Mouse (Mus musculus) forebrain, embryonic 14.5 days (tissue): Measurements from ENCODE around the gene Ehbp1. TPM values are rescaled to one million over a fixed set of nuclear protein-coding genes. Genes with fewer than 3 reads are reported as not detected.

ENCODE experiments used
- ATAC-seq: fragments of 200-750 bp; cut with Nextera tagmentation; 2 replicates; pipeline ENCODE4 v1.8.0; 2017; ENCODE audit warnings: mild to moderate bottlenecking, moderate library complexity
- DNase-seq: peaks from one replicate; pipeline ENCODE4 v3.0.0-alpha.2; 2015; ENCODE audit warnings: low spot score
- H3K27ac ChIP-seq: fragments of 300-500 bp; sonication (generic); 2 replicates; pipeline ENCODE4 v1.5.1; 2014; ENCODE audit warnings: low read depth, mild to moderate bottlenecking, control low read depth, low read length, moderate library complexity
- H3K27me3 ChIP-seq: fragments of 300-500 bp; sonication (generic); replicated peaks from 2 replicates; pipeline ENCODE4 v1.6.1; 2014; ENCODE audit warnings: low read length, control low read depth, mixed read lengths; ENCODE audit not compliant: control insufficient read depth, insufficient read depth
- H3K36me3 ChIP-seq: fragments of 300-500 bp; sonication (generic); 2 replicates; pipeline ENCODE4 v1.6.1; 2014; ENCODE audit warnings: low read length, control low read depth; ENCODE audit not compliant: control insufficient read depth, insufficient read depth
- H3K4me1 ChIP-seq: fragments of 300-500 bp; sonication (generic); 2 replicates; pipeline ENCODE4 v1.6.1; 2014; ENCODE audit warnings: antibody characterized with exemption, low read length, control low read depth; ENCODE audit not compliant: control insufficient read depth, insufficient read depth
- H3K4me2 ChIP-seq: fragments of 300-500 bp; sonication (generic); 2 replicates; pipeline ENCODE4 v1.6.1; 2014; ENCODE audit warnings: mild to moderate bottlenecking, control low read depth, low read length
- H3K4me3 ChIP-seq: fragments of 300-500 bp; sonication (generic); 2 replicates; pipeline ENCODE4 v1.5.1; 2014; ENCODE audit warnings: low read depth, low read length, control low read depth
- H3K9ac ChIP-seq: fragments of 300-500 bp; sonication (generic); 2 replicates; pipeline ENCODE4 v1.6.1; 2014; ENCODE audit warnings: mild to moderate bottlenecking, low read length, control low read depth, moderate library complexity
- H3K9me3 ChIP-seq: fragments of 300-500 bp; sonication (generic); replicated peaks from 2 replicates; pipeline ENCODE4 v1.6.1; 2016; ENCODE audit warnings: low read length, control low read depth, mixed read lengths; ENCODE audit not compliant: control insufficient read depth
- WGBS: fragments of 180-500 bp; shearing (Covaris S2); extraction: QIAGEN DNeasy Blood & Tissue Kit; methylation state at CpG from one replicate; pipeline ENCODE4 v1.1.7; 2014; 5-methylcytosine and 5-hydroxymethylcytosine counted together
- polyA plus RNA-seq: library from polyadenylated mRNA; unstranded; fragments of >200 nt; fragmentation: Nextera tagmentation; extraction: Ambion mirVana; gene quantifications from 2 replicates; pipeline ENCODE4 v1.2.1, GENCODE M21; 2014

Gene Ehbp1
- polyA plus RNA-seq, 1 experiment from 2014 or later, result 17.1 TPM

GRCm38 (mm10) chr11:22301164-22301563 lies 40.9 kb downstream of the Ehbp1 start:
- no peak overlapping the region for H3K27ac ChIP-seq
- H3K4me2 ChIP-seq, result no peak overlapping the region
- no peak overlapping the region for H3K4me3 ChIP-seq
- no peaks in the 10 kb centered on the region for H3K27me3 ChIP-seq
- 74% methylated on average over 6 of the region's 6 CpGs for whole genome bisulfite sequencing
- H3K9ac ChIP-seq, result no peak overlapping the region
- H3K4me1 ChIP-seq, result no peaks in the 10 kb centered on the region
- H3K9me3 ChIP-seq, result no peaks in the 10 kb centered on the region
- ATAC-seq (no peak), DNase-seq (no peak)
- no peaks in the 10 kb centered on the region for H3K36me3 ChIP-seq

GRCm38 (mm10) chr11:22289164-22289563 lies 52.9 kb downstream of the Ehbp1 start:
- H3K27ac ChIP-seq, result no peak overlapping the region
- H3K9ac ChIP-seq, result no peak overlapping the region
- H3K4me3 ChIP-seq, result no peak overlapping the region
- H3K4me2 ChIP-seq, result no peak overlapping the region
- peaks cover 10% of the 10 kb centered on the region for H3K4me1 ChIP-seq
- ATAC-seq, result no peak
- DNase-seq, result no peak
- no peaks in the 10 kb centered on the region for H3K27me3 ChIP-seq
- H3K9me3 ChIP-seq, result no peaks in the 10 kb centered on the region
- no peaks in the 10 kb centered on the region for H3K36me3 ChIP-seq

GRCm38 (mm10) chr11:22287513-22287900 lies 54.6 kb downstream of the Ehbp1 start:
- peak overlapping the region; percentile 72 for H3K4me3 ChIP-seq
- DNase-seq (no peak), ATAC-seq (no peak)
- peaks cover 18% of the 10 kb centered on the region for H3K4me1 ChIP-seq
- H3K9ac ChIP-seq, result peak overlapping the region; percentile 78
- 2% methylated on average over 6 of the region's 6 CpGs for WGBS
- H3K27me3 ChIP-seq, result no peaks in the 10 kb centered on the region
- H3K9me3 ChIP-seq, result no peaks in the 10 kb centered on the region
- H3K27ac ChIP-seq, result peak overlapping the region; percentile 79
- H3K36me3 ChIP-seq, result no peaks in the 10 kb centered on the region
- peak overlapping the region; percentile 72 for H3K4me2 ChIP-seq

GRCm38 (mm10) chr11:22286885-22287512 lies 55.1 kb downstream of the Ehbp1 start:
- 0 out of 2 replicates have a peak, but pooled peaks cover under 1% of the 10 kb centered on the region for H3K36me3 ChIP-seq
- H3K27ac ChIP-seq, result peak overlapping the region; percentile 88
- H3K9me3 ChIP-seq, result no peaks in the 10 kb centered on the region
- H3K4me1 ChIP-seq, result peaks cover 18% of the 10 kb centered on the region
- peak overlapping the region; percentile 72 for H3K4me3 ChIP-seq
- DNase-seq (peak; percentile 98), ATAC-seq (peak; percentile 100)
- H3K4me2 ChIP-seq, result peak overlapping the region; percentile 72
- peak overlapping the region; percentile 85 for H3K9ac ChIP-seq
- H3K27me3 ChIP-seq, result no peaks in the 10 kb centered on the region
- WGBS, result under 1% methylated on average over 31 of the region's 43 CpGs

- WGBS, result 1% methylated on average over 30 of the region's 39 CpGs
- H3K4me3 ChIP-seq, result peak overlapping the region; percentile 72
- H3K9ac ChIP-seq, result peak overlapping the region; percentile 85
- peaks cover 18% of the 10 kb centered on the region for H3K4me1 ChIP-seq
- H3K4me2 ChIP-seq, result peak overlapping the region; percentile 65
- H3K27me3 ChIP-seq, result no peaks in the 10 kb centered on the region
- peak; percentile 59 for DNase-seq
- peaks cover 4% of the 10 kb centered on the region; the same call in 1 of the 2 replicates for H3K36me3 ChIP-seq
- ATAC-seq, result peak; percentile 80
- no peaks in the 10 kb centered on the region for H3K9me3 ChIP-seq
- H3K27ac ChIP-seq, result peak overlapping the region; percentile 88
Measured at GRCm38 (mm10) chr11:22286371-22286872, 55.7 kb downstream of the Ehbp1 start.

GRCm38 (mm10) chr11:22276656-22277055 lies 65.4 kb downstream of the Ehbp1 start:
- H3K9me3 ChIP-seq, result no peaks in the 10 kb centered on the region
- H3K4me1 ChIP-seq, result no peaks in the 10 kb centered on the region
- H3K27ac ChIP-seq, result no peak overlapping the region
- H3K4me3 ChIP-seq, result no peak overlapping the region
- DNase-seq (no peak), ATAC-seq (no peak)
- WGBS, result 90% methylated on average over 3 of the region's 3 CpGs
- no peak overlapping the region for H3K9ac ChIP-seq
- H3K27me3 ChIP-seq, result no peaks in the 10 kb centered on the region
- H3K4me2 ChIP-seq, result no peak overlapping the region
- peaks cover 4% of the 10 kb centered on the region; the same call in 1 of the 2 replicates for H3K36me3 ChIP-seq

- Histone ChIP-seq H3K27ac (no peak overlapping the region), H3K4me2 (no peak overlapping the region), H3K4me3 (no peak overlapping the region), H3K36me3 (peaks cover 4% of the 10 kb centered on the region; the same call in 1 of the 2 replicates), H3K27me3 (no peaks in the 10 kb centered on the region), H3K4me1 (no peaks in the 10 kb centered on the region), H3K9me3 (no peaks in the 10 kb centered on the region), H3K9ac (no peak overlapping the region)
- DNase-seq (no peak), ATAC-seq (no peak)
- 96% methylated on average over 2 of the region's 2 CpGs for WGBS
Measured at GRCm38 (mm10) chr11:22274144-22274543, 67.9 kb downstream of the Ehbp1 start.

GRCm38 (mm10) chr11:22273378-22273777 lies 68.7 kb downstream of the Ehbp1 start:
- Histone ChIP-seq H3K27ac (no peak overlapping the region), H3K4me2 (no peak overlapping the region), H3K27me3 (no peaks in the 10 kb centered on the region), H3K36me3 (peaks cover 4% of the 10 kb centered on the region; the same call in 1 of the 2 replicates), H3K9me3 (no peaks in the 10 kb centered on the region), H3K4me3 (no peak overlapping the region), H3K9ac (no peak overlapping the region), H3K4me1 (no peaks in the 10 kb centered on the region)
- no peak for ATAC-seq
- no peak for DNase-seq
- WGBS, result 83% methylated on average over 7 of the region's 7 CpGs

- no peaks in the 10 kb centered on the region for H3K9me3 ChIP-seq
- H3K4me3 ChIP-seq, result no peak overlapping the region
- H3K4me2 ChIP-seq, result no peak overlapping the region
- H3K9ac ChIP-seq, result no peak overlapping the region
- H3K27ac ChIP-seq, result no peak overlapping the region
- 89% methylated on average over 3 of the region's 3 CpGs for WGBS
- no peaks in the 10 kb centered on the region for H3K27me3 ChIP-seq
- DNase-seq (no peak), ATAC-seq (no peak)
- no peaks in the 10 kb centered on the region for H3K4me1 ChIP-seq
- peaks cover 4% of the 10 kb centered on the region; the same call in 1 of the 2 replicates for H3K36me3 ChIP-seq
Measured at GRCm38 (mm10) chr11:22271889-22272288, 70.2 kb downstream of the Ehbp1 start.
